Mouse (Mus musculus): ENCODE measurements around the gene Tspan18. TPM values are rescaled to one million over a fixed set of nuclear protein-coding genes. Genes with fewer than 3 reads are reported as not detected.

Tspan18 gene
- total RNA-seq, 4 experiments from 2014 or later, result 0.97 to 1.5 (median 1.4) TPM

DNA sequence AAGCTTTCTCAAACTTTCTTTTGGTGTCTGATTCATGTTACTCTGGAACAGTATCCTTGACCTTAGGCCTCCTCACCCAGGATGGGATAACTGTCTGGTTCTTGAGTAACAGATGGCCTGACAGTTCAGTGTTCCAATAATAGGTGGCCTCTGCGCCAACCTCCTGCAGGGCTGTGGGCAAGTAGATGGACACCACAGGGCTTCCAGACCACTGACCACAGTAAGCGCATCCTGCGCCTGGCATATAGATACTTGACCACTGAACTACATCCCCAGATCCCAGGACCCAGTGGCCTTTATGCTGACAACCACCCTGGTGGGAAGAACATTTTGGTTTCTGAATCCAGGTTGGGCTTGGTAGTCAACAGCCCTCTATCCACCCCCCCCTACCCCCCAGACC is 114.7 kb downstream of the Tspan18 start:
- DNase-seq (ENCODE audit: low spot score in 2 of 2), result no peak

DNA sequence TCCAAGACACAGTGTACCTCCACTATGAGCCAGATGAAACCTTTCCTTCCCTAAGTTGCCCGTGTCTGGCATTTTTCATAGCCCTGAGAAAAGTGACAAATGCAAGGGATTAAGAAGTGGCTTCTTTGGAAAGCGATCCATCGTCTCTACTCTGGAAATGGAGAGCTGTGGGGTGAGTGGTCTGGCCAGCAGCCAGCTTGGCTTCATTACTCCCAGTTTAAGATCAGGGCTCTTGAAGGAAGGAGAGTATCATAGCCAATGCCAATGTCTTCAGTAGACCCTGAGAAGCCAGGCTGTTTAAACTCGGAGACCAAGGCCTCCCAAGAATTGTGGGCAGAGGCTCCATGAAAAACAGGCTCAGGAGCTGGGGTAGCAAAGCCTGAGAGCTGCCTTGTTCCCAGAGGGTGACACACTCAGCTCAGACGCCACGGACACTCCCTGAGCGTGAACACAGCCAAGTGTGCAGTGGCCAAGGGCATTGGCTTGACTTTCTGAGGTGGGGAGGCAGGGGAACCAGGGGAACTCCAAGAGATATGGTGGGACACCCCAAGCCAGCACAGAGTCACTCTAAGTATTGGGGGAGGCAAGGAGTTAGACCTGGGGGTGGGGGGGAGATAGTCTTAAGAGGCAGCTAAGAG is 115.8 kb downstream of the Tspan18 start:
- DNase-seq (ENCODE audit: low spot score in 2 of 2), result no peak

DNA sequence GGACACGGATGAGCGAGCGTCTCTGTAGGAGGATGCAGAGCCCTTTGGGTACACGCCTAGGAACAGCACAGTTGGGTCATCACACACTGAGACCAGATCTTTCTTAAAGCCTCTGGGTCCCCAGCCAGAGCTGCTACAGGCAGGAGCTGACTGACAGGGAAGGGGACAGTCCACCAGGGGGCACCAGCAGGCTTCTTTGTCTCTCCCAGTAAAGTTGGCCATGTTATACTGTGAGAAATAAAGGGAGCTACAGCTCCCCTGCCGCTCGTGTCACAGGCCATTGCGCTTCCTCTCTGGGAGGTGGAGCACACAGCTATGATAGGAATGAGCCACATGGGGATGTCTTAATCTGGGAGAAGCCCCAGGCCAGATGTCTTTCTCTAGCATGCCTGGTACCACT is 117.3 kb downstream of the Tspan18 start:
- DNase-seq (ENCODE audit: low spot score in 2 of 2), result peak; percentile 75 to 76

DNA sequence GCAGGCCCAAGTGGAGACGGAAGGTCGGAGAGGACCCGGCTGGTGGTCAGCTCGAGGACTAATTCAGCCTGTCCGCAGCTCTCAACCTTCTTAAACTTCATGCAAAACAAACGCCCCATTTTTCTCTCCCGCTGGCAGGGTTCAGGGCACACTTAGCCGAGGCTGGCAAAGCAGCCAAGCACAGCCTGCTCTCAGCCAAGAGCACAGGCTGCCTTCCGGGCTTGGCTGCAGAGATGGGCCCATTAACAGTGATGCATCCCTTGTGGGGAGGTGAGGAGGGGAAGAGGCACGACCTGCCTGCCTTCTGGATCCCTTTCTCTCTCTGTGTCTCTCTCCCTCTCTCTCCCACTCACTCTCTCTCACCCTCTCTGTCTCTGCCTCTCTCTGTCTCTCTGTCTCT is 118.5 kb downstream of the Tspan18 start:
- no peak for DNase-seq (ENCODE audit: low spot score in 2 of 2)

DNA sequence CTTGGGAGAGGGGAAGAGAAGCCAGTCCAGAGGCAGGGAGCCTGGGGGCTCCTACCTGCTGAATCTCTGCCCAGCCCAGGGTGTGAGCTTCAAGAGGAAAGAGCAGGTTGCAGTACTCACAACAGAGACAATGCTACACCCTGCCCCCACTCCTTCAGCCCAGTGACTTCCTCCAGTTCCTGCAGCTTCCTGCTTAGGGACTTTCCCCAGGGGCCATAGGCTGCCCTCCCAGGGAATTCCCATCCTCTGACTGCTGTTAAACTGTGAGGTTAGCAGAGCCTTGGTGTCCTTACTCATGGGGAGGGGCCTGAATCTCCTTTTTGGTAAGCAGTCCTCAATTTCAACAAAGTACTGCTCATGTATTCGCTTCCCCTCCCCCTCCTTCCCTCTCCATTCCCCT is 120.1 kb downstream of the Tspan18 start:
- no peak for DNase-seq (ENCODE audit: low spot score in 2 of 2)

DNA sequence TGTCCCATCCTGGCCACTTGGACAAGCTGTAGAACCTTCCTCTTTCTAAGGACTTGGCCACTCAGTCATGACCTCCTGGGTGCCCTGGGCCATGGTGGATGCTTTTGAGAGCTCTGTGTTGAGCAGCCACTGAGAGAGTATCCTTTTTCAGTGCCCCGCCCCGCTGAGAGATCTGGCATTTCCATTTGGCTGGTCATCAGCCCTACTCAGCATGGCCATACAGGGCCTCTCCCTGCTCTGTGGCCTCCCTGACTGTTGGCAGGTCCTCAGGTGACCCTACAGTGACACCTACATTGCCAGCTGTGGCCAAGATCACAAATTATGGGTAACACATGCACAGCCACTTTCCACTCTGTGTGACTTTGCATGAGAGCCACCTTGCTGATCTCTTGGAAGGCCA is 121.4 kb downstream of the Tspan18 start:
- peak in 1 of 2 experiments; percentile 52 for DNase-seq (ENCODE audit: low spot score in 2 of 2)

DNA sequence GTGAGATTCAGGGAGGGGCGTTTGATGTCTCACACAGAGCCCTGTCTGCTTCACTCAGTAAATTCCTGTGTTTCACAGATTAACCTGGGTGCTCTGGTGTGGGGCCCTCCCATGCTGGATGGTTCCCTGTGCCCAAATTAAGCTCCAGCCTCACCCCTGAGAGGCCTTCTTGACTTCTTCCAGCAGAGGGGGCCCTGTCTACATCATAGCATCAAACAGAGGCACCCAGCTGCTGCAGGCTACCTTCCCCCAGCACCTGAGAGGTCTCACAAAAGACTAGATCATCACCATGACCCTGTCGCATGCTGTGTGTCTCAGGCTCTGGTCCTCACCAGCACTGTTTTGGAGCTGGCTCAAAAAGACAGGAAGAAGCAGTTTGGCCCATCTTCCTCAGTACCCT is 121.9 kb downstream of the Tspan18 start:
- DNase-seq (ENCODE audit: low spot score in 2 of 2), result no peak

DNA sequence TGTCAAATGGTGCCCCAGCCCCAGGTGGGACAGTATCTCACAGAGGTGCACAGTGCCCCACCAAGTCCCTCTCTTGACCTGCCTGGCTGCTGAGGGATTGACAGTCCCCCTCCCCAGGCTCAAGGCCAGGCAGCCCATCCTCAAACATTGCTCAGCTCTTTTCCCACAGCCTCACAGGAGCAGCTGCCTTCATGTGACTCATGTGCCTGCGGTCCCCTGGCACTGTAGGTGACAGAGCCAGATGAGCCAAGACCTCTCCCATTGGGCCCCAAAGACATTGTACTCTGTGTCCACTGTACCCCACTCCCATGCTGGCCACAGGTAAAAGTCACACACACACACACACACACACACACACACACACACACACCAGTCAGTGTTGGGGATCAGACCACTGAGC is 128.2 kb downstream of the Tspan18 start:
- DNase-seq (ENCODE audit: low spot score in 2 of 2), result no peak

DNA sequence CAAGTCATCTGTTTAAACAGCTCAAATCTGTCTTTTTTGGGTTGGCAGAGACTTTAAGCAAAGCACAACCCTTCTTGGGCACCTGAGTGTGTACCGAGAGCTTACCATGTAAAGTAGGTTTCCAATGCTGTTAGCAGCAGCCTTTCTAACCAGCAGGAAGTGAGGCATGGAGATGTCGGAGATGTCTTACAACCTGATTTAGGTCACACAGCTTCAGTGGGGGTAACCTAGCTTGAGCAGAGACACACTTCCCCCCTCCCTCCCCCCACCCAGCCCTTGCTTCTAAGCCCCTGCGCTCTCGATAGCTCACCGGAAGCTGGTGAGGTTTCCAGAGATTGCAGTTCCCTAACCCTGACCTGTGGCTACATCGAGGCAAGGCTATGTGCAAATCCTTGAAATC is 129.7 kb downstream of the Tspan18 start:
- no peak for DNase-seq (ENCODE audit: low spot score in 2 of 2)

DNA sequence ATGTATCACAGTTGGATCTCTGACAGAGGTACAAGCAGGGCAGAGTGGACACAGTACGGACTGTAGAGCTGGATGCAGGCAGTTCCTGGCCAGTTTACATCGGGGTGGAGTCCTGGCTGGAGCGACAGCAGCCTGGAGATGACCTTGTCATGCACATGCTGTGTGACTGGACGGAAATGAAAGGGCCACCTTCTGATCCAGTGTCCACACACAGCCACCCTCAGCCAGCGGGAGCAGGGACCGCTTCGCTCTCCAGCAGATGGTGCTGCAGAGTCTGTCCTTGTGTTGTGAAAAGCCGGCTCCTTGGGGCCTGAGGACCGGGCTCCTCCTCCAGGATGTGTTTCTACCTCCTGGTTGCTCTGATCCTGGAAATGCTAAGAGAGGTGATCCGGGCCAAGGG is 130.6 kb downstream of the Tspan18 start:
- DNase-seq (ENCODE audit: low spot score in 2 of 2), result no peak

DNA sequence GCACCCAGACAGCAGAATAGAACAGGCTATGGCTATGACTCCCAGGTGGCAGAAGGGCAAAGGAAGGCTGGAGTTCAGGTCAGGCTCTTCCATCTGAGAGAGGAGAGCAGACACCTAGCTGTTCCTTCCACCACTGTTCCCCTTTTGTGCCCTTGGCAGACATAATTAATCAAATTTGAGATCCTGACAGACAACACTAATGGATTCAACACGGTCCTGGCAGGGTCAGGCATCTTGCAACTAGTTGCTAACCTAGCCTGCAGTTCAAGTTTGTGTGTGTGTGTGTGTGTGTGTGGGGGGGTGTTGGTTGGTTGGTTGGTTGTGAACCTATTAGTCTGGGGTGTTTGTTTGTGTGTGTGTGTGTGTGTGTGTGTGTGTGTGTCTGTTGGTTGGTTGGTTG is 131.5 kb downstream of the Tspan18 start:
- no peak for DNase-seq (ENCODE audit: low spot score in 2 of 2)

DNA sequence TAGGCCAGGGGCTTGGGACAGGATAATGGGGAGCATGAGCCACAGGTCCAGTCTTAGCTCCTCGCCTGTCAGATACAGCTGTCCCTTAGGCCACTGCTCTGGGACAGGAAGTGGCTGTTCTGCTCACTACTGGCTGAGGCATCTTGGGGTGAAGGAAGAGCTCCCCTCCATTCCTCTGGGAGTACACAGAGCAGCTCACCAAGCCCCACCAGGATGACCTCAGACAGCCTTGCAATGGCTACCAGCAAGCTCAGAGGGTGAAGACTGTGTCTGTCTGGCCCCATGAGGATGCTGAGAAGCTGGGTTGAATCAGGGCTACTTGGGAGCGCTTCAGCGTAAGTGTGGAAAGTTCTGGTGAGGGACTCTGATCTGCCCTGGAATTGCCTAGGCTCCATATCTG is 132.3 kb downstream of the Tspan18 start:
- DNase-seq (ENCODE audit: low spot score in 2 of 2), result no peak

DNA sequence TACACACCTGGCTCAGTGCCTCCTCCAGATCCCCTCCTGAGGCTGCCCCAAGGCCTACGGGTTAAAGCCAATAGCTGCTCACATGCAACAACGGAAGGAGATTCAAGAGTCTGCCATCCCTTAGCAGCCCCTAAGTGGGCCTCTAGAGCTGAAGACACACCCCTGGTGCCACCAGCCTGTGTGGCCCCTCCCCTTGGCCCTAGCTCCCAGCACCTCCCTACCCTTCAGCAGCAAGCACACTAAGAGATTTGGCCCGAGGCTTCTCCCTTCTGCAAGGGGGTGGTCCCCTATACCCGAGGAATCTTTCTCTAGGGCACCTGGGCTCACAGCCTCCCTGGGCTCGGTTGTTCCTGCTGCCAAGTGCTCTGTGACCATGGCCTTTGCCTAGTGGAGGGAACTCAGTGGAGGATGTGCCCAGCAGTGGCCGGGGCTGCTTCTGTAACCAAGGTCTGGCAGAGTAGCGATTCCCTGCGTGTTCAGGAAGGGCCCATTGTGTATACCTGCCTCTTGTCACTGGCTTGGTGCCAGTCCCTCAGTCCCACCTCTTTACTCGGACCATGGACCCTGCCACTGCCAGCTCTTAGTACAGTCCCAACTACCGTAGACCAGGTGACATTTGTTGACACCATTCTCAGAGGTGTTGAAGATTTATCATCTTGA is 133.5 kb downstream of the Tspan18 start:
- DNase-seq (ENCODE audit: low spot score in 2 of 2), result no peak

DNA sequence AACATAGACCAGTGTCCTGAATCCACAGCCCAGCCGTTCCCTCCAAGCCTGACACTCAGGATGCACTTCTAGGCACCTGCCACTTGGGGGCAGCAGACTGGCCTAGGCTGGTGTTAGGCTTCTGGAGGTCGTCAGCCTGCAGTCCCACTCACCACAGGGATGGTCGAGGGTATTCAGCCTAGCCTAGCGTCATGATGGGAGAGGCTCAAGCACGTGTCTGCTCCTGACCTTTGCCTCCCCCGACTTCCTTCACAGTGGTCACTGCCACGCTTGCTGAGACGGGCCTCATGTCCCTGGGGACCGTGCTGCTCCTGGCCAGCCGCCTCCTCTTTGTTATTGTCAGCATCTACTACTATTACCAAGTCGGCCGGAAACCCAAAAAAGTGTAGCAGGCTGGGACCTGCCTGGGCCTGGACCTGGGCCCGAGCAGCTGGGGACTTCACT is 134.8 kb downstream of the Tspan18 start:
- peak; percentile 29 to 50 for DNase-seq (ENCODE audit: low spot score in 2 of 2)

DNA sequence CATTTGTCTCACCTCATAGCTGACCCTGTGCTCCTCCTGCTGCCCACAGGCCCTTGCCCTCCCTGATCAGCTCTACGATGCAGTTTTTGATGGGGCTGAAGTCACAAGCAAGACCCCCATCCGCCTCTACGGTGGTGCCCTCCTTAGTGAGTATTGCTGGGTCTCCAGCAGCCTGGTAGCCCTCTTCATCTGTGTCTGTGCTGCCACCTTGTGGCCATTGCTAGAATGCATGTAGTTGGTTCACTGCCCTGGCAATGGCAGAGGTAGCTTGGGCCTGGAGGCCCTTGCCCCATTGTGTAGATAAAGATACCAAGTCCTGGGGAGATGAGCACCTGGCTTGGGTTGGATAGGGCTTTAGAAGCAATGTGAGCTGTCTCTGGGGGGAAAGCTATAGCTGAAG is 135.5 kb downstream of the Tspan18 start:
- DNase-seq (ENCODE audit: low spot score in 2 of 2), result peak; percentile 81 to 85

DNA sequence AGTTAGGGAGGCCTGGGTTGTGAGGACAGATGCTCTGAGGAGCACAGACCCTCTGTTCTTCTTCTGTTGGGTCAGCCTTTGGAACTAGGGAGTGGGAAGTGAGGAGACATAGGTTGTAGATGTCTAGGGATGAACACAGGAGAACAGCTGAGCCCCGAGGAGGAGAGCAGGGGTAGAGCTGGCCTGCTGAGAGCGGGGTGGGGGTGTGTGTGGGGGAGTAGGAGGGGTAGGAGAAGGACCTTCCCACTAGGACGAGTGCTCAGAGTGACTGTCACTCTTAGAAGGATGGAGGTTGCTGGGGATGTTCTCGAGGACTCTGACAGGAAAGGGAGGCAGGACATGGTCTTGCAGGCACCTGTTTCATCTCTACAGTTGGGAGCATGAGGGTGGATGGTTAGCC is 140.5 kb downstream of the Tspan18 start:
- DNase-seq (ENCODE audit: low spot score in 2 of 2), result no peak

DNA sequence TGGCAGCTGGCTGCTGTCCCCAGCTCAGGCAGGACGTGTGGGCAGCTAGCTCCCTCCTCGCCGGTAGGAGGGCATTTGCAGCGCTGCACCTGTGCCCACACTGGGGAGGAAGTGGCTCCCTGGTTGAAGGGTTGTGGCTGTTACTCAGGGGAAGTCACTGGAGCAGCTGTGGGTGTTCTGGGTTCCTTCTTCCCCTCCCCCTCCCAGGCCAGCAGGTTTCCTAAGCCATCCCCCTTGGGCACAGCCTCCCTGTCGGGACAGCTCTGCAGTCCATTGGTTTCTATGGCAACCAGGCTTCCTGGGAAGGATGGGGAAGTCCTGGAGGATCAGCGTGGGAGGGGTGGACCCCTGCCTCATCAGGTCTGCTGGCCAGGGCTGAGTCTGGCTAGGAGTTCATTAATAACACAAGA is 141.6 kb downstream of the Tspan18 start:
- no peak for DNase-seq (ENCODE audit: low spot score in 2 of 2)

DNA sequence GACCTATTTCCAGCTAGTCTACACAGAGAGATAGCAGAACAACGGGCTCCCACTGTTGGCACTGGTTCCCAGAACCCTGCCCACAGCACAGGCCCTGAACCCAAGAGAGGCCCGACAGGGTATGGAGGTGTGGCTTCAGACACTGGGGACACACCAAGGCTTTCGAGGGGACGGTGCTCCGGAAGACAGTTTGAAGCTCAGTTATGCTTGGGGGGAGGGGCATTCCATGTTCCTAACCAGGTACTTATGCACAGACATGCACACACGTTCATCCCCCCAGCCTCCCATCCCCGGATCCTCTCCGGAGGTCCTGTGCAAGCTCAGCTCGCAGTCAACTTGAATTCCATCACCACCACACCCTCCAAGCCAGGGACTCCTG is 142.1 kb downstream of the Tspan18 start:
- DNase-seq (ENCODE audit: low spot score in 2 of 2), result no peak

DNA sequence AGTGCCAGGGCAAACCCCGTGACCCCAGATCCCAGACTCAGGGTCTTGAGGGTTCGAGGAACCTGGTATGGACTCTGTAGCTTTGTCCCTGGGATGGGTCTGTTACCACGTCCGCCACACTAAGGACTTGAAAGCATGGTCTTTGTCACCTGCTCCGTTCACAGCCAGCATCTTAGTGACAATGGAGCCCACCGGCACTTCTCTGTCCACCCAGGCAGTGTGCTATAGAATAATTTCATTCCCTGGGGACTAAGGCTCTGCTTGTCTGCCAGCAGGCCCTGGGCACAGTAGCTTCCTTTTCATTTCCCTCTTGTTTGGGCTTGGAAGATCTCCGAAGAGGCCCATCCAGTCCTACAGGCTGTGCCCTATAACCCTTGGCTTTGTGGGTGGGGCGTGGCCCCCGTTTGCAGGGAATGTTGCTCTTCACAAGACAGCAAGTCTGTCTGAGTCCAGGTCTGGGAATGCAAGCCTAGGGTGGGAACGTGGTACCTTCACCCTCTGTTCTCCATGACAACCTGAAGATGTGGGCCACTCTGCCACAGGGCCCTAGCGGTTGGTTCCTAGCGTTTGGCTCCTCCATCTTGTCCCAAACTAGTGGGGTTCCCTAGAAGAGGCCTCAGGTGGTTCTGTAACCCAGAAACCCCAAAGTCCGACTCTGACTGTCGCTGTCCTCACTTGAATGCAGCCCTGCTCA is 142.7 kb downstream of the Tspan18 start:
- DNase-seq (ENCODE audit: low spot score in 2 of 2), result no peak

DNA sequence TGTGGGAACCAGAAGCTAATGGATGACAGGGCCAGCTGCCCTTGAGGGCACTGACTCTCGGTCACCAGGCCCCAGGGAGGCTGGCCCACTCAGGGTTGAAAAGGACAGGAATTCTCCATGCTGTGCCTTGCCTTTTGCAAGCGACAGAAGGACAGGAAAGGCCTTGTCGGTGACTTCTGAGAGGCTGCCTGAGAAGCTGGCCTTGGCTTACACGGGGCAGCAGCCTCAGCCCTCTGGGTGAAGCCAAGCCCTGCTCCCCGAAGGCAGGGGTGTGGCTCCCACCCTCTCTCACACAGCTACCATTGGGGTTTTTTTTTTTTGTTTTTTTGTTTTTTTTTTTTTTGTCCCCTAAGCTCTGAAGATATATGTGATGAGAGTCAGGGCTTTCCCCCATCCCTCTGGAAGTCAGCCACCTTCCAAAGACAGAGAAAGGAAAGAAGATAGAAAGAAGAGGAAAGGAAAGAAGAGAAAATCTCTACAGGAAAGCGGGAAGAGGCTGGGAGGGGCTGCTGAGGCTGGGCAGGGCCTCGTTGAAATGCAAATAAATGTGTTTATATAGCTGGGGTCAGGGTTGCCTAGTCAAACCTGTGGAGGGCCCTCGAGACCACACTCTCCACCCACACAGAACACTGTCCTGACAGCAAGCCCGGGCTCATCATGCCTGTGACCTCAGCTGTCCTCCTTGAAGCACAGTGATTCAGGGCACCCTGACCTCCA is 143.4 kb downstream of the Tspan18 start:
- DNase-seq (ENCODE audit: low spot score in 2 of 2), result no peak

DNA sequence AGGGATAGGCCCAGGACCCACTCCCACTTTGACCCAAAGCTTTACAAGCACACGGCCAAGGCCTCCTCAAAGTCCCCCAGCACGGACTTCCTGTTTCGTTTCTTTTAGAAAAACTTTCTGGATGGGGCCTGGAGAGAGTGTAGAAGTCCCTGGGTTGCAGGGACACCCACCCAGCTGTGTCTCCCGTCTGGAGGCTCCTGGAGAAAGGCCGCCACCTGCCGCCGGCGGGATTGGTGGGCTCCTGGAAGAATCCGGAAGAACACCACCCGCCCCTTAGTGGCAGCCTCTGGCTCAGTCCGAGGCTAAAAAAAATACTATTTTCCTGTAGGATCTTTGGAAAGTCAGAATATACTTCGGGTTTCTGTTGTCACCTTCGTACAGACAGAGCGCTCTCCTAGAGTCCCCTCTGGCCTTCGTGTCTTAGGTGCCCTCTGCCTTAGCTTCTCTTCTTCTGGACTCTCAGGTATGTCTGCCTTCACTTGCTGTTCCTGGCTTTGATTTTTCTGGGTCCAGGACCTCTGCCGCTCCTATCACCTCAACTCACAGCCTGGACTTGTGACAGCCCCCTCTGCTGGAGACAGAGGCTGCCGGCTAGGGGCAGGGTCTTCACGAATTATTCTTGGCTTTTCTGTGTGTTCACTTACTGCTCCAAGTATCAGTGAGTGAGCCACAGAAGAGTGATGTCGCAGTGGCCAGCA is 145.4 kb downstream of the Tspan18 start:
- DNase-seq (ENCODE audit: low spot score in 2 of 2), result no peak
